Mouse (Mus musculus) T-helper 17 cell (primary cell): Measurements from ENCODE around the gene Rnf151.

Experiments
- in situ Hi-C, 2 experiments: fragments of 300-600 bp; cut with MboI, MseI; formaldehyde crosslinking; loops; 1 replicate in 1 of 2; 2 replicates in 1 of 2; pipeline ENCODE4 v1.15.1; 2025; ENCODE audit warnings: high pct_unique_total_duplicates in 2 of 2

Gene Rnf151

GRCm38 (mm10) chr17:24717943-24718342 lies at the start of gene Rnf151, which contains the start of gene Rps2:
Rnf151 (minus strand) TSS chr17:24718063.
Rps2 (plus strand) TSS chr17:24718116.
- in situ Hi-C loops: no loop called here

GRCm38 (mm10) chr17:24766266-24766875 lies 48.5 kb upstream of the Rnf151 start:
- in situ Hi-C loops: loop anchor here in 1 of 2 experiments (25.0 kb wide), 1 partner anchor 1454 kb away; the partner anchor contains the start of gene Vmn2r114

GRCm38 (mm10) chr17:24765016-24765905 lies 47.4 kb upstream of the Rnf151 start:
- in situ Hi-C loops: loop anchor here in 1 of 2 experiments (25.0 kb wide), 1 partner anchor 1453 kb away; the partner anchor contains the start of gene Vmn2r114

GRCm38 (mm10) chr17:24761121-24761520 lies 43.3 kb upstream of the Rnf151 start:
- in situ Hi-C loops: loop anchor here in 1 of 2 experiments (25.0 kb wide), 1 partner anchor 1449 kb away; the partner anchor contains the start of gene Vmn2r114

- in situ Hi-C loops: loop anchor here in 1 of 2 experiments (25.0 kb wide), 1 partner anchor 1445 kb away; the partner anchor contains the start of gene Vmn2r114
Observed at GRCm38 (mm10) chr17:24757394-24757793, 39.5 kb upstream of the Rnf151 start.

- in situ Hi-C loops: loop anchor here in 1 of 2 experiments (25.0 kb wide), 1 partner anchor 1440 kb away; the partner anchor contains the start of gene Vmn2r114
Observed at GRCm38 (mm10) chr17:24752415-24753394, 34.8 kb upstream of the Rnf151 start, which contains the start of gene Hs3st6. Hs3st6 (plus strand) TSS chr17:24752988.

GRCm38 (mm10) chr17:24751528-24751927 lies 33.7 kb upstream of the Rnf151 start:
- in situ Hi-C loops: loop anchor here in 1 of 2 experiments (25.0 kb wide), 1 partner anchor 1439 kb away; the partner anchor contains the start of gene Vmn2r114

GRCm38 (mm10) chr17:24746986-24747385 lies 29.1 kb upstream of the Rnf151 start:
- in situ Hi-C loops: loop anchor here in 1 of 2 experiments (5.0 to 10.0 kb wide), 2 partner anchors 65 to 138 kb away; partner anchors contain the start of genes Nubp2 and Spsb3

- in situ Hi-C loops: loop anchor here in 1 of 2 experiments (5.0 to 10.0 kb wide), 2 partner anchors 66 to 139 kb away; partner anchors contain the start of genes Nubp2 and Spsb3
Observed at GRCm38 (mm10) chr17:24745526-24746497, 27.9 kb upstream of the Rnf151 start.

GRCm38 (mm10) chr17:24744381-24744780 lies 26.5 kb upstream of the Rnf151 start:
- in situ Hi-C loops: loop anchor here in 1 of 2 experiments (10.0 kb wide), 1 partner anchor 140 kb away; the partner anchor contains the start of genes Nubp2 and Spsb3

- in situ Hi-C loops: loop anchor here in 1 of 2 experiments (10.0 kb wide), 1 partner anchor 141 kb away; the partner anchor contains the start of genes Nubp2 and Spsb3
Observed at GRCm38 (mm10) chr17:24743896-24744295, 26.0 kb upstream of the Rnf151 start.

- in situ Hi-C loops: loop anchor here in 1 of 2 experiments (10.0 kb wide), 1 partner anchor 142 kb away; the partner anchor contains the start of genes Nubp2 and Spsb3
Observed at GRCm38 (mm10) chr17:24742307-24742706, 24.4 kb upstream of the Rnf151 start.

- in situ Hi-C loops: loop anchor here (5.0 to 10.0 kb wide), 2 partner anchors 145 to 147 kb away; partner anchors contain the start of genes Nubp2 (in 2 of the 2) and Spsb3 (in 2 of the 2)
Observed at GRCm38 (mm10) chr17:24739926-24740325, 22.1 kb upstream of the Rnf151 start.

GRCm38 (mm10) chr17:24738238-24738637 lies 20.4 kb upstream of the Rnf151 start:
- in situ Hi-C loops: loop anchor here in 1 of 2 experiments (5.0 kb wide), 1 partner anchor 149 kb away; the partner anchor contains the start of genes Nubp2 and Spsb3

- in situ Hi-C loops: loop anchor here in 1 of 2 experiments (5.0 kb wide), 1 partner anchor 150 kb away; the partner anchor contains the start of genes Nubp2 and Spsb3
Observed at GRCm38 (mm10) chr17:24737135-24737810, 19.4 kb upstream of the Rnf151 start.

- in situ Hi-C loops: loop anchor here in 1 of 2 experiments (5.0 kb wide), 1 partner anchor 151 kb away; the partner anchor contains the start of genes Nubp2 and Spsb3
Observed at GRCm38 (mm10) chr17:24736330-24737051, 18.6 kb upstream of the Rnf151 start, which contains the start of gene Msrb1. Msrb1 (plus strand) TSS chr17:24736642.

- in situ Hi-C loops: loop anchor here in 1 of 2 experiments (5.0 kb wide), 1 partner anchor 152 kb away; the partner anchor contains the start of genes Nubp2 and Spsb3
Observed at GRCm38 (mm10) chr17:24735446-24735845, 17.6 kb upstream of the Rnf151 start.
